Mouse (Mus musculus) thymus, postnatal 4 days (tissue): Measurements from ENCODE around the gene Gm17660.

ENCODE experiments used
- DNase-seq: peaks from one replicate; pipeline ENCODE4 v3.0.0; 2021

The Gm17660 gene

GRCm38 (mm10) chr5:104076361-104076760, 1.0 kb downstream of the Gm17660 start:
- no peak for DNase-seq

- DNase-seq: peak; percentile 84
Observed at GRCm38 (mm10) chr5:104074388-104074787, 3.0 kb downstream of the Gm17660 start.

GRCm38 (mm10) chr5:104073602-104074001, 3.8 kb downstream of the Gm17660 start:
- DNase-seq: no peak

GRCm38 (mm10) chr5:104072272-104072886, 5.0 kb downstream of the Gm17660 start:
- no peak for DNase-seq

- DNase-seq: no peak
Observed at GRCm38 (mm10) chr5:104071048-104071447, 6.4 kb downstream of the Gm17660 start.

GRCm38 (mm10) chr5:104068751-104069150, 8.7 kb downstream of the Gm17660 start:
- peak; percentile 62 for DNase-seq

- no peak for DNase-seq
Observed at GRCm38 (mm10) chr5:104062773-104063551, 14.4 kb downstream of the Gm17660 start.

- DNase-seq: no peak
Observed at GRCm38 (mm10) chr5:104061936-104062772, 15.3 kb downstream of the Gm17660 start.

- DNase-seq: no peak
Observed at GRCm38 (mm10) chr5:104060429-104060828, 17.0 kb downstream of the Gm17660 start.

GRCm38 (mm10) chr5:104059628-104060027, 17.8 kb downstream of the Gm17660 start:
- no peak for DNase-seq

GRCm38 (mm10) chr5:104058021-104058420, 19.4 kb downstream of the Gm17660 start:
- DNase-seq: peak; percentile 88

- DNase-seq: no peak
Observed at GRCm38 (mm10) chr5:104056295-104056694, 21.1 kb downstream of the Gm17660 start.

GRCm38 (mm10) chr5:104055816-104056215, 21.6 kb downstream of the Gm17660 start:
- no peak for DNase-seq

GRCm38 (mm10) chr5:104054938-104055337, 22.5 kb downstream of the Gm17660 start:
- no peak for DNase-seq

- peak; percentile 65 for DNase-seq
Observed at GRCm38 (mm10) chr5:104052956-104053355, 24.5 kb downstream of the Gm17660 start.

GRCm38 (mm10) chr5:104048139-104048538, 29.3 kb downstream of the Gm17660 start:
- DNase-seq: no peak

GRCm38 (mm10) chr5:104047200-104048105, 30.0 kb downstream of the Gm17660 start:
- peak; percentile 37 for DNase-seq

- peak; percentile 97 for DNase-seq
Observed at GRCm38 (mm10) chr5:104046256-104047199, 30.9 kb downstream of the Gm17660 start, which contains the start of gene Nudt9. Gene Nudt9 (plus strand): TSS chr5:104046306.

GRCm38 (mm10) chr5:104043704-104044103, 33.7 kb downstream of the Gm17660 start:
- no peak for DNase-seq

GRCm38 (mm10) chr5:104042906-104043305, 34.5 kb downstream of the Gm17660 start:
- no peak for DNase-seq
